Mouse (Mus musculus) fat pad, adult 2 months (tissue): ENCODE measurements at regions not wholly inside any gene's neighbourhood (a gene's known extent, or its start where the extent isn't known, plus 50 kb on each side); places are given as distances from the start of the nearest gene placed in this dataset.
"Not testable (repeated sequence)": the region's sequence is repeated elsewhere in the genome, so short reads cannot be mapped to it uniquely, and the experiment has no call there.

Experiments used
- DNase-seq: peaks from one replicate; pipeline ENCODE4 v3.0.0-alpha.2; 2011; ENCODE audit warnings: low read depth, low spot score; ENCODE audit errors: extremely low read depth

GRCm38 (mm10) chr4:105728696-105729095, 61.0 kb upstream of the Gm12728 start:
- DNase-seq = no peak

DNA sequence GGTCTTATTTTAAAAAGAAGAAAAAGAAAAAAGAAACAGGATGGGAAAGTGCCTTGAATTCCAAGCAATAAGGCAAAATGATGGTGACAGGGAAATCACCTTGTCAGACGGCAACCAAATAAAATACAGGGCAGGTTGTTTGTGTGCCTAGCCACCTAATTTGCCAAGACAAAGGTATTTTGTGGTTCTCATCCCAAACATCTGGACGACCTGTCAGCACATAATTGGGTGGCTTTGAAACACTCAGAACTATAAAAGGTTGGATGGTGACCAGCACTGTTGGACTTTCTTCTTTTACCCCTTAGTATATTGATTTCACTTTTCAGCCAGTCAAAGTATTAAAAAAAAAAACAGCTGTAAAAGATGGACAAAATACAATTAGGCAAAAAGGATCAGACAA, 58.8 kb upstream of the Gm12728 start:
- DNase-seq = no peak

DNA sequence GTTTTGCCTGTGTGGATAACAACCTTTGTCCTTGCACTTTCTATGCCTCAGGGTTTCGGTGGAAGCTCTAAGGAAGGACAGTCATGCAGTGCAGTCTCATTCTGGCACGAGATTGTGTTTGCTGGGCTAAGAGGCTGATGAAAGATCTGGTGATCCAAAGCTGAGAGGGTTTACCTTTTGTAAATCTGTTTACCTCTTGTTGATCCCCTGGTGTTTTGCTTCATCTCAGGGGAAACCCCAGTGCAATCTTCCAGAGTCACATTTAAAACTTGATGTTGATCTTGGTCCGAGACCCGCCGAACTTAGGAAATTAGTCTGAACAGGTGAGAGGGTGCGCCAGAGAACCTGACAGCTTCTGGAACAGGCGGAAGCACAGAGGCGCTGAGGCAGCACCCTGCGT, 54.6 kb upstream of the Gm12728 start:
- not testable (repeated sequence) for DNase-seq
